Mouse (Mus musculus) urinary bladder, postnatal 36 days (tissue): ENCODE results near the gene Olfr1109.

Experiments
- DNase-seq, 2 experiments: peaks; one replicate each; pipeline ENCODE4 v3.0.0; 2022; ENCODE audit warnings: low spot score in 2 of 2, mixed read lengths in 1 of 2

The Olfr1109 gene

DNA sequence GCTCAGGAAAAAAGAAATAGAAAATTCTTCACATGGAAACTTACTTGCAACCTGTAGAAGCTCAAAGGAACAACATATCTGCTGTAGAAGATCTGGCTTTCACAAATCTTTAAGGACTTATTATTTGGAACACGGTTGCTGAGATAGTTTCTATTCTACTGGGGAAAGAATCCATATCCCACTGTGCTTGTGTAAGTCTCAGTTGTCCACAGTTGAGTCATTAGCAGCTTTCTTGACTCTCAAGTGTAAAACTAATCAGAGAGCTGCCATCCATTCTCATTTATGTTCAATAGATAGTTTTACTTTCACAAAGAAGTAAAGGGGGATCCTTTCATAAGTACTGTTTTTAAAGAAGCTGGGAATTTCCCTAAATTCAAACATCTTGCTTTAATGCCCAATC lies at the start of gene Olfr1109:
Gene Olfr1109 (minus strand): TSS at position 101 of the 400 bp plus-strand sequence.
- no peak for DNase-seq

DNA sequence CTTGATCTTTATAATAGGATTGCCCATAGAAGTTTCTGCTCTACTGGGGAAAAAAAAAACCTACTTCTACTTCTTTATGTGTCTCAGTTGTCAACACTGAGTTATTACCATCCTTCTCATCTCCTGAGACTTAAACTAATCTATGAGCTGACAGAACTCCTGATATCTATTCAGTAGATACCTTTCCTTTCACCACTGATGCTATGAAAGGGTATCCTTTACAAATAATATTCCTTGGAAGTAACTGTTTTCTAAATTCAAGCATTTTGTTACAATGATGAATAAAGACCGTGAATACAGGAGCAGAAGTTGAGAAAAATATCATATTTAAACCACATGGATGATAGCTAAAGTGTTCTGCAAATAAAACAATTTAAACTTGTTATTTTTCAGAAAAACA lies 44.4 kb upstream of the Olfr1109 start, which contains the start of gene Olfr1110:
Gene Olfr1110 (minus strand): TSS at position 101 of the 400 bp plus-strand sequence.
- no peak for DNase-seq

DNA sequence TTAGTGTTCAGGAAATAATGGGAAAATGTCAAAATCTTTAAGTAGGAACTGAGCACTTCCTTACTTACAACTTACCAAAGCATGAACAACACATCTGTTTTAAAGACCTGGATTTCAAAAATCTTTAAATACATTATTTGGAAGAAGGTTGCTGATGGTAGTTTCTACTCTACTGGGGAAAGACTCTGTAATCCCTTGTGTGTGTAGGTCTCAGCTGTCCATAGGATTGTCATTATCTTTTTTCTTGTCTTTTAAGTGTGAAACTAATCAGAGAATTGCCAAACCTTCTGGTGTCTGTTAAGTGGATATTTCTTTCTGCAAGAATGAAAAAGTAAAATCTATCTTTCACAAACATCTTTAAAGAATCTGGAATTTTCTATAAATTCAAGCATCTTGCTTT lies 18.7 kb upstream of the Olfr1109 start, which contains the start of gene Olfr259:
Gene Olfr259 (minus strand): TSS at position 101 of the 400 bp plus-strand sequence.
- no peak for DNase-seq

DNA sequence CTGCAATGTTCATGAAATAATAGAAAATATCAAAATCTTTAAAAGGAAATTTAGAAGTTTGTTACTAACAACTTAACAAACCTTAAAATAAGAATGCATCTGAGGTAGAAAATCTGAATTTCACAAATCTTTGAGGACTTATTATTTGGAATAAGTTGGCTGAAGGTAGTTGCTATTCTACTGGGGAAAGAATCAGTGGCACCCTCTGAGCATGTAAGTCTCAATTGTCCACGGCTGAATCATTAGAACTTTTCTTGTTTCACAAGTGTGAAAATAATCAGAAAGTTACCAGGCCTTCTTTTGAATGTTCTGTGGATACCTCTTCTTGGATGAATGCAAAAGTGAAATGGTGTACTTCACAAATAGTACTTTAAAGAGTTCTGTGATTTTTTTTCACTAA lies 20.1 kb downstream of the Olfr1109 start, which contains the start of gene Olfr1107:
Gene Olfr1107 (minus strand): TSS at position 101 of the 400 bp plus-strand sequence.
- DNase-seq: no peak

DNA sequence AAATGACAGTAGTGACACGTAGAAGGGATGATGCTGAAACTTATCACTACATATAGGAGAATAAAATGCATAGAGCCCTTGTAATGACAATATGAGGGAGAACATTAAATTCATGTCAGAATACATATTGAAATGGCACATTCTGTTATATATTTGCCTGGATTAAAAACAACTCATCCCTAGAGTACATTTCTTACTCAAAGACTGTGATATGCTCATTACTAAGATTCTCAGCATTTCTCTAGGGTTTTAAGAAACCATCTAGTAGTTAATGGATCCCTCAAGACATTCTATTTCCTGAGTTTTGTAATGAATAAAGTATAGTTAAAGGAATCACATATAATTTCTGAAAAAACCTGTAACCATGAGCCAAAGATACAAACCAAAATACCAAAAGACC lies 43.6 kb downstream of the Olfr1109 start, which contains the start of gene Olfr1106:
Gene Olfr1106 (minus strand): TSS at position 101 of the 400 bp plus-strand sequence.
- DNase-seq: no peak
